Mouse (Mus musculus) CD4-positive helper T cell, adult 2 months (primary cell): ENCODE results near the gene Rxylt1.
A peak's percentile ranks its signal among the peaks of the same experiment; 100 is the strongest.

Experiments
- DNase-seq: peaks from one replicate; pipeline ENCODE4 v3.0.0-alpha.2; 2012; ENCODE audit warnings: low read depth, missing footprints, low spot score

Gene Rxylt1

GRCm38 (mm10) chr10:122045946-122046345, 51.2 kb downstream of the Rxylt1 start:
- no peak for DNase-seq

GRCm38 (mm10) chr10:122044926-122045325, 52.2 kb downstream of the Rxylt1 start:
- no peak for DNase-seq

- peak; percentile 27 for DNase-seq
Observed at GRCm38 (mm10) chr10:122040372-122040771, 56.8 kb downstream of the Rxylt1 start.

- DNase-seq: no peak
Observed at GRCm38 (mm10) chr10:122039566-122039965, 57.6 kb downstream of the Rxylt1 start.

- no peak for DNase-seq
Observed at GRCm38 (mm10) chr10:122038554-122038953, 58.6 kb downstream of the Rxylt1 start.

- no peak for DNase-seq
Observed at GRCm38 (mm10) chr10:122033271-122033670, 63.9 kb downstream of the Rxylt1 start.

- no peak for DNase-seq
Observed at GRCm38 (mm10) chr10:122030420-122030819, 66.8 kb downstream of the Rxylt1 start.

- DNase-seq: no peak
Observed at GRCm38 (mm10) chr10:122029738-122030137, 67.4 kb downstream of the Rxylt1 start.
